Mouse (Mus musculus): ENCODE data around the gene Tlx2. TPM values are rescaled to one million over a fixed set of nuclear protein-coding genes. Genes with fewer than 3 reads are reported as not detected.

Tlx2 gene
- 1.2 TPM in 1 of 2 replicates, not detected in the other for polyA plus RNA-seq (2015; fragmentation: Nextera tagmentation; extraction: Ambion mirVana)

GRCm38 (mm10) chr6:83070247-83070310, at the start of gene Tlx2:
Gene Tlx2 (minus strand): TSS chr6:83070293.
- Histone ChIP-seq H3K9ac (no peak within 1 kb of the TSS), H3K4me3 (peak within 1 kb of the TSS; percentile 10), H3K27ac (replicated peaks) (no peak within 1 kb of the TSS), H3K9me3 (no peaks in the 10 kb centered on the region), H3K27me3 (peaks cover 90% of the 10 kb centered on the region), H3K36me3 (no peaks in the 10 kb centered on the region), H3K4me2 (peak within 1 kb of the TSS; percentile 35; the same call in 1 of the 2 replicates), H3K4me1 (replicated peaks) (peaks cover 16% of the 10 kb centered on the region)
- ATAC-seq (ENCODE audit: low FRiP score, low read depth) = no peak
- 0% methylated on average over 10 of the region's 10 CpGs for WGBS

DNA sequence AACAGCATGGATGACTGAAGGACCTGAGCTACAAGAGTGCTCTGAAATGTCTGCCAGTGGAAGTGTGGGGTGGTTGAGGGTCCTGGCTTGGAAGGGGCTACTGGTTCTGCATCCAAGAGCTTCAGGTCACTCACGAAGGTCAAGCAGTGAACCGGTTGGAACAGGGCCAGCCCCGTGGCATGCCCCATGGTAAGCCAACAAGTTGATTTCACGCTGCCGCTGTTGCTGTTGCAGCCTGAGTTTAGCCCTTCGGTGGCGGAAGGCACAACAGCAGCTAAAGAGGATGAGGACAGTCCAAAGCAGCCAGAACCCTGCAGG, 49.6 kb upstream of the Tlx2 start:
- Histone ChIP-seq H3K4me3 (peak overlapping the region; percentile 65), H3K4me1 (replicated peaks) (peaks cover 69% of the 10 kb centered on the region), H3K27ac (replicated peaks) (no peak overlapping the region), H3K27me3 (no peaks in the 10 kb centered on the region), H3K36me3 (peaks cover 22% of the 10 kb centered on the region), H3K9ac (peak overlapping the region; percentile 70; the same call in 1 of the 2 replicates), H3K4me2 (peak overlapping the region; percentile 99), H3K9me3 (no peaks in the 10 kb centered on the region)
- 51% methylated on average over 7 of the region's 7 CpGs for WGBS
- no peak for ATAC-seq (ENCODE audit: low FRiP score, low read depth)

DNA sequence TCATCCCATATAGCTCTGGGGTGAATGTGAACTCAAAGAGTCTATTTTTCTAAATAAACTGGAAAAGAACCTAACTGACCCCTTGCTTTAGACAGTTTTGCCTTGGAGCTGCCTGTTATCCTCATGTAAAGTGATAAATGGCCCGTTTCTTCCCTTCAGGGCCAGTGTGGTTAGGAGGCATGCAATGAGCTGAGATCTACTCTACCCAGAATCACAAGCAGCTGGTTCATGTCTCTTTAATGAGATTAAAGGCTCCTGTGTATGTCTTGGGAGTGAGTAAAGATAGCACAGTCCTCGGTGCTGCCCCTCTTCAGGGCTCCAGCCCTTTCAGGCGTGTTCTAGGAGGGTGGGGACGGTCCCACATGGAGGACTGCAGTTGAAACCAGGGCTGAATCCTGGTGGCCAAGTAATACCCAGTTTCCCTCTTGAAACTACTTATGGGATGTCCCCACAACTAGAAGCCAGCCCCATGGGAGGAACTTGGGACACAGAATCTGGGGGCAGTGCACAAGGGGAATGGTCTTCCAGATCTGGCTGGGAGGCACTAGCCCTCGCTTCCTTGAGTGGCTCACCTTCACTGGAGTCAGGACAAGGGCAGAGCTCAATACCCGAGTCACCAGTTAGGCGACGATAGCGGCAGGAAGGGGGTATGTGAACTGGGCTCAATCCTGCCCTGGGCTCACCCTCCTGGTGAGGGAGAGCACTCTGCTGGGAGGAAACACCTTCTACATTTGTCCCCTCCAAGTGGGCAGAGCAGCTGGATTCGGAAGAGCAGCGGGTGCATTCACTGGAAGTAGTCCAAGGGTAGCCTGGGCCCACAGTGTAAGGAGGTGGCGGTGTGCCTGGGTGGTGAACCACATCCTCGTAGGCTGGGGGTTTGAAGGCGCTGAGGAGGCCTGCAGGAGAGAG, 49.0 kb upstream of the Tlx2 start:
- no peaks in the 10 kb centered on the region for H3K27me3 ChIP-seq
- WGBS = 87% methylated on average over 14 of the region's 14 CpGs
- peaks cover 68% of the 10 kb centered on the region for H3K4me1 ChIP-seq (replicated peaks)
- H3K36me3 ChIP-seq = peaks cover 22% of the 10 kb centered on the region
- no peaks in the 10 kb centered on the region for H3K9me3 ChIP-seq
- ATAC-seq (ENCODE audit: low FRiP score, low read depth) = no peak
- no peak overlapping the region for H3K27ac ChIP-seq (replicated peaks)
- no peak overlapping the region; the same call in 1 of the 2 replicates for H3K4me3 ChIP-seq
- H3K4me2 ChIP-seq = peak overlapping the region; percentile 99
- H3K9ac ChIP-seq = no peak overlapping the region

DNA sequence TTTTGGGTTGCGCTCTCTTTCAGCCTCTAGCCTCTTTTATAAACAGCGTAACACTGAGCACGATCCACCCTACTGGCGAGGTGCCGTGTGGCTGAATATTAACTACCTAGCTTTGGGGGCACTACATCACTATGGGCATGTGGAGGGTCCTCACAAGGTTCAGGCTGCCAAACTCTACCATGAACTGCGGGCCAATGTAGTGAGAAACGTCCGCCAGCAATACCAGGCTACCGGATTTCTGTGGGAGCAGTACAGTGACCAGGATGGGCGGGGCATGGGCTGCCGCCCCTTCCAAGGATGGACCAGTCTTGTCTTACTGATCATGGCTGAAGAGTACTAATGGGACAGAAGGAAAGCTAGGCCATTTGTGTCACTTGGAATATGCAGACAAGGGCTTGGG, 48.3 kb upstream of the Tlx2 start:
- Histone ChIP-seq H3K4me3 (no peak overlapping the region), H3K27me3 (no peaks in the 10 kb centered on the region), H3K9ac (no peak overlapping the region), H3K4me1 (replicated peaks) (peaks cover 64% of the 10 kb centered on the region), H3K9me3 (no peaks in the 10 kb centered on the region), H3K36me3 (peaks cover 22% of the 10 kb centered on the region), H3K4me2 (no peak overlapping the region), H3K27ac (replicated peaks) (no peak overlapping the region)
- no peak for ATAC-seq (ENCODE audit: low FRiP score, low read depth)
- 78% methylated on average over 11 of the region's 11 CpGs for WGBS

- Histone ChIP-seq H3K9me3 (no peaks in the 10 kb centered on the region), H3K4me3 (no peak overlapping the region), H3K9ac (no peak overlapping the region), H3K4me2 (no peak overlapping the region), H3K36me3 (peaks cover 22% of the 10 kb centered on the region), H3K4me1 (replicated peaks) (peaks cover 58% of the 10 kb centered on the region), H3K27ac (replicated peaks) (no peak overlapping the region), H3K27me3 (no peaks in the 10 kb centered on the region)
- no peak for ATAC-seq (ENCODE audit: low FRiP score, low read depth)
- 91% methylated on average over 13 of the region's 13 CpGs for WGBS
Observed at GRCm38 (mm10) chr6:83117616-83118015, 47.5 kb upstream of the Tlx2 start.

GRCm38 (mm10) chr6:83117165-83117438, 47.0 kb upstream of the Tlx2 start:
- H3K4me1 ChIP-seq (replicated peaks) = peaks cover 52% of the 10 kb centered on the region
- no peak overlapping the region for H3K9ac ChIP-seq
- 89% methylated on average over 4 of the region's 4 CpGs for WGBS
- H3K27me3 ChIP-seq = no peaks in the 10 kb centered on the region
- H3K9me3 ChIP-seq = no peaks in the 10 kb centered on the region
- peak overlapping the region; percentile 95; the same call in 1 of the 2 replicates for H3K4me2 ChIP-seq
- H3K36me3 ChIP-seq = peaks cover 22% of the 10 kb centered on the region
- ATAC-seq (ENCODE audit: low FRiP score, low read depth) = no peak
- H3K4me3 ChIP-seq = no peak overlapping the region
- no peak overlapping the region for H3K27ac ChIP-seq (replicated peaks)

- peaks cover 22% of the 10 kb centered on the region for H3K36me3 ChIP-seq
- H3K9me3 ChIP-seq = no peaks in the 10 kb centered on the region
- ATAC-seq (ENCODE audit: low FRiP score, low read depth) = no peak
- H3K4me2 ChIP-seq = peak overlapping the region; percentile 95
- H3K4me1 ChIP-seq (replicated peaks) = peaks cover 48% of the 10 kb centered on the region
- 86% methylated on average over 11 of the region's 11 CpGs for WGBS
- peak overlapping the region; percentile 70 for H3K4me3 ChIP-seq
- 0 out of 2 replicates have a peak overlapping the region, but pooled peaks have one; percentile 81 for H3K27ac ChIP-seq (replicated peaks)
- H3K9ac ChIP-seq = peak overlapping the region; percentile 86
- H3K27me3 ChIP-seq = no peaks in the 10 kb centered on the region
Observed at GRCm38 (mm10) chr6:83116373-83117164, 46.5 kb upstream of the Tlx2 start.

GRCm38 (mm10) chr6:83115682-83116372, 45.7 kb upstream of the Tlx2 start:
- peaks cover 22% of the 10 kb centered on the region for H3K36me3 ChIP-seq
- H3K4me3 ChIP-seq = peak overlapping the region; percentile 70
- no peaks in the 10 kb centered on the region for H3K27me3 ChIP-seq
- peak overlapping the region; percentile 95 for H3K4me2 ChIP-seq
- ATAC-seq (ENCODE audit: low FRiP score, low read depth) = peak; percentile 63
- 2% methylated on average over 37 of the region's 48 CpGs for WGBS
- no peaks in the 10 kb centered on the region for H3K9me3 ChIP-seq
- H3K27ac ChIP-seq (replicated peaks) = peak overlapping the region; percentile 81
- H3K4me1 ChIP-seq (replicated peaks) = peaks cover 48% of the 10 kb centered on the region
- peak overlapping the region; percentile 86 for H3K9ac ChIP-seq

- WGBS = 1% methylated on average over 51 of the region's 58 CpGs
- Histone ChIP-seq H3K36me3 (peaks cover 22% of the 10 kb centered on the region), H3K27me3 (no peaks in the 10 kb centered on the region), H3K27ac (replicated peaks) (peak within 1 kb of the TSS; percentile 81), H3K9me3 (no peaks in the 10 kb centered on the region), H3K9ac (peak within 1 kb of the TSS; percentile 86), H3K4me2 (peak within 1 kb of the TSS; percentile 95), H3K4me1 (replicated peaks) (peaks cover 46% of the 10 kb centered on the region), H3K4me3 (peak within 1 kb of the TSS; percentile 70)
- ATAC-seq (ENCODE audit: low FRiP score, low read depth) = peak; percentile 91
Observed at GRCm38 (mm10) chr6:83115011-83115671, 45.0 kb upstream of the Tlx2 start, which contains the start of gene Mogs. Gene Mogs (plus strand): TSS chr6:83115496.

DNA sequence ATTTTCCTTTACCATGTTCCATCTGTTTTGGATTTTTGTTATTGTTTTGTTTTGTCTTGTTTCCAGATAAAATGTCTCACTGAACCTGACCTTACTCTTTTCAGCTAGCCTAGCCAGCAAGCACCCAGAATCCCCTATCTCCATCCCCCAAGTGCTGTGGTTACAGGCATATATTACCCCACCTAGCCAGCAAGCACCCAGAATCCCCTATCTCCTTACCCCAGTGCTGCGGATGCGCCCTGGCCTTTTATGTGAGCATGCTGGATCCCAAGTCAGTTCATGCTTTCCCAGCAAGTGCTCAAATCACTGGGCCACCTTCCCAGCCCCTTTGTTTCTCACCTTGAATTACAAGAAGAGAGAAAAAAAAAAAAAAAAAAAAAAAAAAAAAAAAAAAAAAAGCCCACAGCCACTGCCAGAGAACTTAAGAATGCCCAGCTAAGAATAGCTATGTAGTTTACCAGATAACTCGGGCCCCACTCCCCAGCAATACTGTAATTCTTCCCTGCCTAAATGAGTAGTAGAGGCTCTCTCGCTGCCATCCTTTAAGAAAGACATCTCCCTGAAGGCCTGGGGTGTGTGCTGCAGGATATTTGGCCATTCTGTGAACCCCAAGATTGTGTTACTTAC, 41.5 kb upstream of the Tlx2 start:
- no peak overlapping the region for H3K4me3 ChIP-seq
- H3K27ac ChIP-seq (replicated peaks) = no peak overlapping the region
- peaks cover 2% of the 10 kb centered on the region; the same call in 1 of the 2 replicates for H3K36me3 ChIP-seq
- no peak overlapping the region for H3K4me2 ChIP-seq
- H3K9ac ChIP-seq = no peak overlapping the region
- H3K4me1 ChIP-seq (replicated peaks) = peaks cover 43% of the 10 kb centered on the region
- H3K9me3 ChIP-seq = no peaks in the 10 kb centered on the region
- no peaks in the 10 kb centered on the region for H3K27me3 ChIP-seq
- 88% methylated on average over 4 of the region's 4 CpGs for WGBS
- ATAC-seq (ENCODE audit: low FRiP score, low read depth) = no peak

Data from hindbrain, embryonic 15.5 days (tissue).